Mouse (Mus musculus) kidney, postnatal 14 days (tissue): ENCODE data around the gene Col15a1.

ENCODE experiments used
- DNase-seq: peaks from one replicate; pipeline ENCODE4 v3.0.0; 2022; ENCODE audit warnings: mixed read lengths

Col15a1 gene

DNA sequence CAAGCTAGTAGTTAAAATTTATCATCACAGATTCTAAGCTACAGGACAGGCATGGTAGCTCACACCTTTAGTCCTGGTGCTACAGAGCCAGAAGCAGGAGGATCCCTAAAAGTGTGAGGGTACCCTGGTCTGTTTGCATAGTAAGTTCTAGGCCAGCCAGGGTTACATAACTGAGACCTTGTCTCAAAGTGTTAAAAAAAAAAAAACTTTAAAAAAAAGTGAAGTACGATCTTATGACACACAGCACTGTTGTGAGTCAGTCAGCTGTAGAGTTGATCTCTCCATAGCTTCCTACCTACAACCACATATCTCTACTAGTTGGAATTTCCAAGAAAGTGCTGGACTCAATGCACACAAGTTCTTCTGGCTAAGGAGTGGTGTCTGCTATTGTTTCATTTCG is 67.0 kb downstream of the Col15a1 start:
- no peak for DNase-seq

GRCm38 (mm10) chr4:47278397-47278796 is 70.4 kb downstream of the Col15a1 start:
- DNase-seq: no peak

GRCm38 (mm10) chr4:47279085-47279707 is 71.2 kb downstream of the Col15a1 start:
- DNase-seq: no peak

DNA sequence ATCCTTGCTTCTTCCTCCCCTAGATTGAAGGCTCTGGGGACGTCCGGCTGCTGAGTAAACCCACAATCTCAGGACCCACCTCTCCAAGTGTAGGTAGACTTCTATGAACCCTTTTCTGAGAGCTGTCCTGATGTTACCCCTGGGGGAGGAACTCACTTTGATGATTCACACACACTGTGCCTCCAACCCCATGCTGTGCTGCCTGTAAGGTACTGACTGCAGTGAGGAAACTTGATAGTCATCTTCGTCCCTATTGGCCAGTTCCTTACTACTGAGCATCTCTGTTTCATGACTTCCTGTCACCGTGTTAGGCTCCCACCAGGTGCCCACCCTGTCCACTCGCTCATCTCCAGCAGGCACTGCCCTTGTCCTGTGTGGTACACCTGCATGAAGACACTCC is 72.2 kb downstream of the Col15a1 start:
- no peak for DNase-seq

DNA sequence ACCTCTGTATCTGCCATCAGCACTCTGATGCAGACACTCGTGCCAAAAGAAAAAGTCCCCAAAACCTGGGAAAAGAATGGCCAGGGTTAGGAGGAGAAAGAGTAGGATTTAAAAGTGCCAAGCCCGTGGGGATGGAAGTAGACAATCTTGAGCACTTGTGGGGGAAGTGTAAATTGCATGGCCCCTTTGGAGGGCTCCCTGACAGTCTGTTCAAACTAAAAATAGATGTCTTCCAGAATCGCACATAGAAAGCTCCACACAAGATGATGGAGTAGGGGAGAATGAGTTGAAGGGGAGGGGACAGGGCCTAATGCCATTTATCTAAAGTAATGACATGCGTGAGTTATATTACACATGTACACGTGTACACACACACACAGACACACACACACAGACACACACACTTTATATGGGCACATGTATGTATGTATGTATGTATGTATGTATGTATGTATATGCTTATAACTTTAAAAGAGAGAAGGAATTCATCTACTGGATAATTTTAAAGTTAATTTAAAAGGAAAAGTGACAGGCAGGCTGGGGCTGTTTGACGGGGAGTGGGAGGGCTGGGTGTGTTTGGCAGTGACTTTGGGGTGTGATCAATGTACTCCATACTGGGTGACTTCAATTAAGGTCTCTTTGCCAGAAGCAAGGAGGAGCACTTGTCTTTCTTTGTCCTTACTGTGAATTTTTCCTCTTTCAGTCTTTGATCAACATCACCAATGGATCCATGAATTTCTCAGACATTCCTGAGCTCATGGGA is 74.1 kb downstream of the Col15a1 start:
- DNase-seq: no peak

DNA sequence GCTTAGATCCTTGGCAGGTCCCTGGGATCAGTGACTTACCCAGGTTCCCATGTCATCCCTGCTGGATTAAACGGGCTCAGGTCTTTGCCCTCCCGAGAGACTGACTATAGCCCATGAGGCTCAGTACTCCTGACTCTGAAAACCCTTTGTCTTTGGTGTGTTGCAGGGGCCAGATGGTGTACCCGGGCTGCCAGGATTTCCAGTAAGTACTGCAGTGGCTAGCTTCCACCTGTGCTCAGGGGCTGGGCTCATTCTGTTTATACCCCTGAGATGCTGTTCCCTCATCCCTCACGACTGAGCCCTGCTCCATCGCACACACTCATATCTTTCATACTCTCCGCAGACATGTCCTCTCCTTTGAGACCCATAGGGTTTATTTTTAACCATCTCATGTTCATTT is 76.3 kb downstream of the Col15a1 start:
- no peak for DNase-seq

- no peak for DNase-seq
Observed at GRCm38 (mm10) chr4:47284874-47285273, 76.9 kb downstream of the Col15a1 start.

GRCm38 (mm10) chr4:47286599-47287147 is 78.7 kb downstream of the Col15a1 start:
- DNase-seq: no peak

- DNase-seq: no peak
Observed at GRCm38 (mm10) chr4:47287468-47287867, 79.5 kb downstream of the Col15a1 start.

DNA sequence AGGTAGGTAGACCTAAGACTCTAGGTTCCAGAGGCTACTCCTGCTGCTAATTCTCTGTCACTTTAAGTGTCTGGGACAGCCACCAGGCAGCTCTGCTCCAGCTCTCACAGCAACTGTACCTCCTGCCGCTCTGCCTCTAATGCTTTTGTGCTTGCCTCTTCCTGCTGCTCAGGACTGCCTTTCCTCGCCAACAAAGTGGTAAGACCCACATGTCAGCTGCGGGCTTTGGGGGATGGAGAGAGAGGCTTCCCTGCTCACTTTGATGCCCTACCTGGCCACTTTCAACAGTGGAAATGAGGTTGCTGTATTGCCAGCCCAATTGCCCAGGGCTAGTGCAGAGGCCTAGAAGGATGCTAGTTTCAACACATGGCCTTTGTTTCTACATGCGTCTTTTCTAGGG is 80.3 kb downstream of the Col15a1 start:
- no peak for DNase-seq

DNA sequence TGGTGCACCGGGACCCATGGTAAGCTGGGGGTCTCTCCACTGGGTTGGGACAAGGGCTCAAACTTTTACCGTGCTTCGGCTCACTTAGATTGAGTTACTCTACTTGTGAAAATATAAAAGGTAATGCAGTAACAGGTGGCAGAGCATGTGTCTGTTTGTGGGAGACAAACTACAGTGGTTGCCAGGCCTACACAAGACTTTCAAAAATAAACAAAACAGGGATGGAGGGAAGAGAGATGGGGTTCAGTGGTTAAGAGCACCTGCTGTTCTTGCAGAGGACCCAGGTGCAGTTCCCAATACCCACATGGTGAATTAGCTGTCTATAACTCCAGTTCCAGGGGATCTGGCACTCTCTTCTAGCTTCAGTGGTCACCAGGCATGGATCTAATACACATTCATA is 81.6 kb downstream of the Col15a1 start:
- DNase-seq: no peak

GRCm38 (mm10) chr4:47290448-47290847 is 82.5 kb downstream of the Col15a1 start:
- DNase-seq: no peak

DNA sequence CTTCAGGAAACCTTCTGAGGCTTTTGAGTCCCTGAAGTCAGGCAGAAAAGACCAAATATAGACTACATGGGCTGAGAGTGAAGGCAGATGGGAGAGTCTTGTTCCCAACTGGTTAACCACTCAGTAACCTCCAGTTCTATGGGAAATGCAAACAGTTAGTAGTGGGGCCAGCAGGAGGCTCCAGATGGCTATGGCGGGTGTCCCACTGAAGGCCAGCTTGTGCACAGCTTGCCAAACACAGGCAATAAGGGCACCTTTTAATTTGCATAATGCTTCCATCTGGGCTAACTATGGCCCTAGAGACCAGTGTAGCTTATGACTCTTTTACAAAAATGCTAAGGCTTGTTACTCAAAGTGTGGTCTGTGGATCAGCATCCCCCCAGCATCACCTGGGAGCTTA is 83.1 kb downstream of the Col15a1 start:
- DNase-seq: no peak

- no peak for DNase-seq
Observed at GRCm38 (mm10) chr4:47292956-47293355, 85.0 kb downstream of the Col15a1 start.

GRCm38 (mm10) chr4:47293771-47294543 is 86.0 kb downstream of the Col15a1 start:
- peak; percentile 25 for DNase-seq

DNA sequence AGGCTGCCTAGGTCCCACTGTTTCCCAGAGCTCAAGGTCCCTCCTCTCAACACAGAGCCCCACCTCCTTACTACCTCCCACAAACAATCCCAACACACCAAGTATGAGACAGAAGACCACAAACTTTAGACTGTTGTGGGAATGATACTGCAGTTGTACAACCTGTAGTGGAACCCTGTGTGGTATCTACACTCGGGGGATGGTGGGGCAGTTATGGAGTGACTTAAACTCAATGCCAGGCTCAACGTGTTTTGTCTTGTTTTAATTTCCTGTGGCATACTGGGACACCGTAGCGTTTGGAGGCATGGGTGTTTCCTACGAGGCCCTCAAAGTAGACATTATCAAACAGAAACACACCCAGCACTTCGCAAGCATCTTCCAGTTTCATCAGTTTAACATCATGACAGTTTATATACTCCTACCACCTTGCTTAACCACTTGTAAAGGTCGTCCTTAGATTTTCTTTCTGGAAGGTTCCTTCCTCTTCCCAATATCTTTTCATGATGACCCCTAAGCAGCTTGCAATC is 86.6 kb downstream of the Col15a1 start:
- no peak for DNase-seq

DNA sequence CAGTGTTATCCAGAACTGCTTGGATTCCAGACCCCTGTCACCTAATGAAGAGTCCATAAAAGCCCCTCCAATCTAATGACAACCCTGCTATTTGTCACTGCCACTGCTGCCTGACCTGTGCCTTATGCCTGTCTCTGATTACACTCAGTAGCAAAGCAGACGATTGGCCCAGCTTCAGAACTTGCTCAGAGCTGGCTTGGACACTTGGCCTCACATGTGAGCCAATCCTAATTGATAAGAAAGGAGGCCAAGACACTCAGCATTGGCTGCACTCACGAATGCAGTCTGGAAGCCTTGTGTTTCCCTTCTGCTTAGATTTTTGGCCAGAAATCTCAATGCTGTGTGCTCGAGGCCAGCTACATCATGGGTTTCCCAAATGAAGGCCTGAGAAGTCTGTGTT is 87.6 kb downstream of the Col15a1 start:
- no peak for DNase-seq

DNA sequence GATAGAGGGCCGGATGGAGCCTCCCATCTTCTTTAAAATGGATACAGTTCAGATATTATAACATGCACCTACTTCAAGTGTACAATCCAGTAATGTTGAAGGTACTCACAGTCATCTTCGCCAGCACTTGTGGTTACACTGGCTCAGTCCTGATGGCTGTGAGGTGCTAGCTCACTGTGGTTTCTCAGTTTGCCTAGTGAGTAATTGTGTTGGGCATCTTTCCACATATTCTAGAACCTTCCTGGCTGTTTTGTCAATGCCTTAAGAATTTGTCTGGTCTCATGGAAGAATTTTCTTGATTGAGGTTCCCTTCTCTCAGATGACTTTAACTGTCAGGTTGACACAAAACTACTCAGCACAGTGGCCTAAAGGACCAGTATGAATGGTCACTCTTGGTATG is 92.7 kb downstream of the Col15a1 start:
- no peak for DNase-seq

DNA sequence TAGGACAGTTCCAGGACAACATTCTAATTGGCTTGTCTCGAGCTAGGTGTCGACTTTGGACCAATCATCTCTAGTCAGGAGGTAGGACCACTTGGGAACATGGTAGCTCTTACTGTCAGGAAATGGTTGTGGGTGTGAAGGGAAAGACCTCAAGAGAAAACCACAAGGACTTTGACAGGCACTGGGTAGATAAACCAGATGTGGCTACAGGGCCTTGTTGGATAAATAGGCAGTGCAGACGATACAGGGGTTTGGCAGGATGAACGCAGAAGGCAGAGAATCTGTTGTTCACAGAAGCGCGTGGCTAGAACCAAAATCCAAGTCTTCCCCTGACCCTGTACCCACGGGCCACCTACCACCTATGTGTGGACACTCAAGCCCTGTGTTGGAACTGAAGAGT is 94.6 kb downstream of the Col15a1 start:
- DNase-seq: no peak

GRCm38 (mm10) chr4:47303340-47303998 is 95.5 kb downstream of the Col15a1 start:
- DNase-seq: no peak

DNA sequence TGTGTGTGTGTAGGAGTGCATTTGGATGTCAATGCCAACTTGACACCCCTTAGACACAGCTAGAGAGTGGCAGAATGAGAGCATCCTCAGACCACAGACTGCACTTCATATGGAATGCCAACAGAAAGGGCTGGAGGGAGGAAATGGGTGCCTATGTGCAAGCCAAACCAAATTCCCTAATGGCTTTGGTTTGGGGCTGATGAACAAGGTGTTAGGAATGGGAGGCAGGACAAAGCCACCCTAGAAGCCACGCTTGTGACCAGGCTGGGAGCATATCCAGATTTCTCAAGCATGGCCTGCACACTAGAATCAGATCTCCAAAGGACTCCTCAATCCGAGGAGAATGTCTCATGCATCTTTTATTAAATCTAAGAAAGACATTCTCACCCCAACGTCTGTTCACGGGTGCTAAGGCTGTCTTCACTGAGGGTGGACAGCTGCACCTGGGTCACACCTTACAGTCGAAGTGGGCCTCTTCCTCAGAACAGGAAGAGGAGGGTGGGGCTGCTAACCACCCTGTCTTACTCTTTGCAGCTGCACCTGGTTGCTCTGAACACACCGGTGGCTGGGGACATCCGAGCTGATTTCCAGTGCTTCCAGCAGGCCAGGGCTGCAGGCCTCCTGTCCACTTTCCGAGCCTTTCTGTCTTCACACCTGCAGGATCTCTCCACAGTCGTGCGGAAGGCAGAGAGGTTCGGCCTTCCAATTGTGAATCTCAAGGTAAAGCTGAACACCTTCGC is 102.1 kb downstream of the Col15a1 start:
- no peak for DNase-seq

DNA sequence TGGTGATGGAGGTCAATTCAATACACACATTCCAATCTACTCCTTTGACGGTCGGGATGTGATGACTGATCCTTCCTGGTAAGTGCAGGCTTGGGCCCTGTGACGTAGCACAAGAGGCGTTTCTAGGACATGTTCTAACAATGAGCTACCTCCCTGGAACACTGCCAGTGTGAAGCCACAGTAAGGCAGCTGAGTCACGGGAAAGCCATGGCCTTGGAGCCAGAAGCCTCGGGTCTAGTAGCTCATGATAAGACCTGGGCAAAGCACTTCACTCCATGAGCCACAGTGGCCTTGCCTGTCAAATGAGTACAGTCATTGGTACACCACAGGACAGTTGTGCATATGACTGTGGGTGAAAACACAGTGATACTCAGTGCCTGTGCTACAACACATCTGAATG is 102.9 kb downstream of the Col15a1 start:
- DNase-seq: no peak
